Mouse (Mus musculus) ovary, postnatal 14 days (tissue): Measurements from ENCODE around the gene Tceal5.

Source experiments
- DNase-seq: peaks from one replicate; pipeline ENCODE4 v3.0.0; 2022; ENCODE audit warnings: low spot score

Gene Tceal5

GRCm38 (mm10) chrX:136172118-136172551 lies 31.5 kb downstream of the Tceal5 start, which contains the start of gene Tceal8:
TSS of gene Tceal8 (minus strand) at chrX:136172342.
- peak; percentile 32 for DNase-seq

GRCm38 (mm10) chrX:136171189-136172117 lies 32.2 kb downstream of the Tceal5 start:
- peak; percentile 32 for DNase-seq

GRCm38 (mm10) chrX:136170625-136171024 lies 33.1 kb downstream of the Tceal5 start:
- DNase-seq, result no peak
